Mouse (Mus musculus) inflammation-experienced regulatory T-cells, adult 6 months (primary cell): ENCODE results near the gene Shq1. TPM values are rescaled to one million over a fixed set of nuclear protein-coding genes. Genes with fewer than 3 reads are reported as not detected.

Experiments
- ATAC-seq: one replicate; pipeline ENCODE4 v1.8.0; 2017
- polyA plus RNA-seq, 3 experiments: library from polyadenylated mRNA; unstranded; fragments of 100-300 nt; shearing (Covaris generic); gene quantifications; one replicate each; pipeline ENCODE4 v1.2.1; 2017

Shq1 gene
- polyA plus RNA-seq, 3 experiments from 2014 or later = 6.7 to 8.2 (median 7.8) TPM

- no peak for ATAC-seq
Measured at GRCm38 (mm10) chr6:100593857-100594256, 77.1 kb downstream of the Shq1 start.

GRCm38 (mm10) chr6:100592991-100593390 is 78.0 kb downstream of the Shq1 start:
- no peak for ATAC-seq

- no peak for ATAC-seq
Measured at GRCm38 (mm10) chr6:100590602-100591001, 80.4 kb downstream of the Shq1 start.

GRCm38 (mm10) chr6:100588876-100589275 is 82.1 kb downstream of the Shq1 start:
- ATAC-seq = no peak

- ATAC-seq = no peak
Measured at GRCm38 (mm10) chr6:100586758-100587157, 84.2 kb downstream of the Shq1 start.

GRCm38 (mm10) chr6:100581951-100582350 is 89.0 kb downstream of the Shq1 start:
- no peak for ATAC-seq

GRCm38 (mm10) chr6:100581056-100581455 is 89.9 kb downstream of the Shq1 start:
- no peak for ATAC-seq

- ATAC-seq = no peak
Measured at GRCm38 (mm10) chr6:100577590-100577989, 93.4 kb downstream of the Shq1 start.

GRCm38 (mm10) chr6:100576171-100576570 is 94.8 kb downstream of the Shq1 start:
- peak; percentile 50 for ATAC-seq

- ATAC-seq = no peak
Measured at GRCm38 (mm10) chr6:100566774-100567173, 104.2 kb downstream of the Shq1 start.

GRCm38 (mm10) chr6:100564516-100564915 is 106.4 kb downstream of the Shq1 start:
- ATAC-seq = no peak

- peak; percentile 38 for ATAC-seq
Measured at GRCm38 (mm10) chr6:100563552-100564341, 107.2 kb downstream of the Shq1 start.

GRCm38 (mm10) chr6:100562719-100563551 is 108.0 kb downstream of the Shq1 start:
- ATAC-seq = peak; percentile 17

- no peak for ATAC-seq
Measured at GRCm38 (mm10) chr6:100558057-100558456, 112.9 kb downstream of the Shq1 start.

- no peak for ATAC-seq
Measured at GRCm38 (mm10) chr6:100542154-100542997, 128.6 kb downstream of the Shq1 start.

- no peak for ATAC-seq
Measured at GRCm38 (mm10) chr6:100539698-100540097, 131.3 kb downstream of the Shq1 start.

- ATAC-seq = no peak
Measured at GRCm38 (mm10) chr6:100538570-100538969, 132.4 kb downstream of the Shq1 start.

GRCm38 (mm10) chr6:100537987-100538386 is 133.0 kb downstream of the Shq1 start:
- ATAC-seq = no peak

GRCm38 (mm10) chr6:100537042-100537441 is 133.9 kb downstream of the Shq1 start:
- no peak for ATAC-seq

GRCm38 (mm10) chr6:100533364-100533763 is 137.6 kb downstream of the Shq1 start:
- ATAC-seq = no peak

GRCm38 (mm10) chr6:100532326-100532725 is 138.6 kb downstream of the Shq1 start:
- ATAC-seq = no peak

GRCm38 (mm10) chr6:100529673-100530072 is 141.3 kb downstream of the Shq1 start:
- ATAC-seq = no peak

- no peak for ATAC-seq
Measured at GRCm38 (mm10) chr6:100528556-100528955, 142.4 kb downstream of the Shq1 start.
